Mouse (Mus musculus): ENCODE data around the gene Fam193a.

DNA sequence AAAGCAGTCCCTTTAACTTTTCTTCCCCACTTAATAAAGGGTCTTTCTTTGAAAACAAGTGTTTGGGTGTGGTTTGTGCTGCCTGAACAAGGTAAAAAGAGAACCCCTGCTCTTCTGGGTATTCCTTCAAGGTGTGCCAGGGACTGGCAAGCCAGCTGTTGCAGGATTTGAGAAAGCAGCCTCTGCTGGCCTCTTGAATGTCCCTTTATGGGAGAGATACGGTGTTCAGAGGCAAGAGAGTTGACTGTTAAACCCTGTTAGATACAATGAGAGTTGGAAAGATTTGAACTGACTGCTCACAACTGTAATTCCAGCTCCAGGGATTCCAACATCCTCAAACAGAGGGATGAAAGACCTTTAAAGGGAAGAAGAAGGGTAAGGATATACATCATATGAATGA is 35.7 kb upstream of the Fam193a start:
- TF ChIP-seq ZNF384 (IDR thresholded peaks at IDR 0.05; ENCODE audit: low read depth, low read length) (no peak), MAFK (IDR thresholded peaks at IDR 0.05; ENCODE audit: insufficient read depth, low read depth, low read length) (no peak), HCFC1 (IDR thresholded peaks at IDR 0.05; ENCODE audit: borderline replicate concordance, insufficient read depth, low read length) (no peak), CHD2 (IDR thresholded peaks at IDR 0.05; ENCODE audit: low read depth, low read length) (no peak)
